Mouse (Mus musculus) kidney, adult 11 months (tissue): ENCODE data around the gene Jarid2.

ENCODE experiments used
- DNase-seq: peaks from one replicate; pipeline ENCODE4 v3.0.0; 2022

Jarid2 gene

GRCm38 (mm10) chr13:44784551-44784950 is 55.3 kb downstream of the Jarid2 start:
- DNase-seq = no peak

- peak; percentile 35 for DNase-seq
These were observed 57.0 kb downstream of the Jarid2 start for GRCm38 (mm10) chr13:44786291-44786690.

GRCm38 (mm10) chr13:44788352-44789125 is 59.3 kb downstream of the Jarid2 start:
- DNase-seq = no peak

GRCm38 (mm10) chr13:44789982-44790381 is 60.7 kb downstream of the Jarid2 start:
- DNase-seq = no peak

GRCm38 (mm10) chr13:44792361-44792892 is 63.2 kb downstream of the Jarid2 start:
- no peak for DNase-seq

- no peak for DNase-seq
These were observed 66.6 kb downstream of the Jarid2 start for GRCm38 (mm10) chr13:44795891-44796290.

- DNase-seq = no peak
These were observed 67.5 kb downstream of the Jarid2 start for GRCm38 (mm10) chr13:44796775-44797174.

GRCm38 (mm10) chr13:44798280-44798679 is 69.0 kb downstream of the Jarid2 start:
- DNase-seq = no peak

- no peak for DNase-seq
These were observed 69.9 kb downstream of the Jarid2 start for GRCm38 (mm10) chr13:44799166-44799565.

GRCm38 (mm10) chr13:44800059-44800458 is 70.8 kb downstream of the Jarid2 start:
- DNase-seq = no peak

- peak; percentile 27 for DNase-seq
These were observed 75.6 kb downstream of the Jarid2 start for GRCm38 (mm10) chr13:44804876-44805275.

- no peak for DNase-seq
These were observed 79.0 kb downstream of the Jarid2 start for GRCm38 (mm10) chr13:44808307-44808706.

GRCm38 (mm10) chr13:44811021-44811420 is 81.7 kb downstream of the Jarid2 start:
- DNase-seq = no peak

- DNase-seq = no peak
These were observed 82.3 kb downstream of the Jarid2 start for GRCm38 (mm10) chr13:44811601-44812000.

GRCm38 (mm10) chr13:44812381-44812780 is 83.1 kb downstream of the Jarid2 start:
- no peak for DNase-seq

GRCm38 (mm10) chr13:44819400-44819799 is 90.1 kb downstream of the Jarid2 start:
- no peak for DNase-seq

GRCm38 (mm10) chr13:44822578-44822977 is 93.3 kb downstream of the Jarid2 start:
- DNase-seq = no peak

- DNase-seq = no peak
These were observed 99.6 kb downstream of the Jarid2 start for GRCm38 (mm10) chr13:44828903-44829302.

- no peak for DNase-seq
These were observed 102.8 kb downstream of the Jarid2 start for GRCm38 (mm10) chr13:44832104-44832503.

GRCm38 (mm10) chr13:44832866-44833265 is 103.6 kb downstream of the Jarid2 start:
- DNase-seq = no peak

- no peak for DNase-seq
These were observed 104.1 kb downstream of the Jarid2 start for GRCm38 (mm10) chr13:44833353-44833752.

- no peak for DNase-seq
These were observed 108.2 kb downstream of the Jarid2 start for GRCm38 (mm10) chr13:44837445-44837844.

GRCm38 (mm10) chr13:44839866-44840835 is 110.9 kb downstream of the Jarid2 start:
- DNase-seq = peak; percentile 90
